Mouse (Mus musculus) gastrocnemius, postnatal 10 days (tissue): ENCODE results near the gene B020011L13Rik. TPM values are rescaled to one million over a fixed set of nuclear protein-coding genes. Genes with fewer than 3 reads are reported as not detected.
"Not testable (repeated sequence)": the region's sequence is repeated elsewhere in the genome, so short reads cannot be mapped to it uniquely, and the experiment has no call there.

ENCODE experiments used
- DNase-seq: peaks from one replicate; pipeline ENCODE4 v3.0.0; 2021; ENCODE audit warnings: mixed read lengths
- long read RNA-seq, 2 experiments: library from polyadenylated mRNA; stranded (forward); transcript quantifications; one replicate each; pipeline ENCODE4 v2.0.0; 2021
- total RNA-seq, 2 experiments: library from RNA; stranded (reverse); gene quantifications; 2 replicates each; pipeline ENCODE4 v1.2.3; 2021

The B020011L13Rik gene
- not detected for total RNA-seq
- long read RNA-seq, experiment 1, result 0 reads
- long read RNA-seq, experiment 2, result 0 reads

DNA sequence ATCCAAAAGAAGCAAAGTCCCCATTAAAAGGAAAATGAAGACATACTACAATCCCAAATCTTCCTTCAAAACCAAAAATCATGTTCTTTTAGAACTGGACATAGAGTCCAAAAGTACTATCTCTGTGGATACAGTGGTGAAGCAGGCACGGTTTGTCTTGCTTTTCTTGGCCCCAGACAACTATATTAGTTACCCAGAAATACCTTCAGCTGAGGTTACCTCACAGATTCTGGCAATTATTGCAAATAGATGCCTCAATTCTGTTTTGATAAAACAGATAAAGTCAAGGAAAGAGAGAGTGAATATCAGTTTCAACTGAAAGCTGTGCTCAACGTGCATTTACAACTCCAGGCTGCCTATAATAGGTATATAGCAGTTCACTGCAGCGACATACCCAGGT, at the start of gene B020011L13Rik:
TSS of gene B020011L13Rik (plus strand) at position 301 of the 400 bp plus-strand sequence.
- DNase-seq, result not testable (repeated sequence)

DNA sequence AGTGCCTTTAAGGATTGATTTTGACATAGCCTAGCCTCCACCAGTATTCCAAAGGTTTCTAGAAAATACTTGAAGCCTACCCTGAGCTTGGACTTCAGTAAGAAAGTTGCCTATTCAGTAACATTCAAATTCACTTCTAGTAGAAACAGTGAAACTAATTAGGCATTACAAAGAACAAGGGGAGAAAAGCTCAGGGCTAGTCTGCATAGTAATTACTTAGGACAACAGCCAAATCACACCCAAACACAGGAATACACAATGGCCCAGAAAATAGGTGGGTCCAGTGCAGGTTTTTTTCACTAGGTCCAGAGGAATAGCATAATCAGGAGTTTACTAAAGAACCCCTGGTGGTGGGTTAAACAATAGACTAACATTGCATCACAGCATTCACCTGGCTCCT, 35.3 kb downstream of the B020011L13Rik start:
- not testable (repeated sequence) for DNase-seq

DNA sequence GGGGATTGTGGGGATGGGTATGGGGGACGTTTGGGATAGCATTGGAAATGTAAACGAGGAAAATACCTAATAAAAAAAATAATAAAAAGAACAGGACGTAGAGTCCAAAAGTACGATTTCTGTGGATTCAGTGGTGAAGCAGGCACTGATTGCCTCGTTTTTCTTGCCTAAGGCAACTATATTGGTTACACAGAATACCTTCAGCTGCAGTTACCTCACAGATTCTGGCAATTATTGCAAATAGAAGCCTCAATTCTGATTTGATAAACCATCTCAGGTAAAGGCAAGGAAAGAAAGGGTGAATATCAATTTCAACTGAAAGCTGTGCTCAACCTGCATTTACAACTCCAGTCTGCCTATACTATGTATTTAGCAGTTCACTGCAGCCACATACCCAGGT, 48.8 kb downstream of the B020011L13Rik start, which contains the start of gene Gm28360:
TSS of gene Gm28360 (plus strand) at position 301 of the 400 bp plus-strand sequence.
- DNase-seq, result not testable (repeated sequence)

DNA sequence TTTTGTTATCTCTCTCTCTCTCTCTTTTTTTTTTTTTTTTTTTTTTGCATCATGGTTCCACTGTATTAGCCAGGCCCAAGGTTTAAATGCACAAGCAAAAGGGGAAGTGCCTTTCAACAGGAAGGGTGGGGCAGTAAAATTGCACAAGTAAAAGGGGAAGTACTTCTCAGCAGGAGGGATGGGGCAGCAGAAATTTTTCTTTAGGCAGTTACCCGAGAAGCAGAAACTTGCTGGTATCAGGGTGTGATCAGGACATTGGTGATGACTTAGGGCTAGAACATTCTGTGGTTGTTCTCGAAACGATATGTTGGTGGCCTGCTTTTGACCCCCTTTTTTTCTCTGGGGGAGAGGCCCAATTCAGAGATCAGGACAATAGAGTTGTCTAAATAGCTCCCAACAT, 70.8 kb downstream of the B020011L13Rik start:
- DNase-seq, result not testable (repeated sequence)

Other genes starting within 250 kb of the B020011L13Rik start
- not detected for gene Gm28363, start 84.0 kb upstream of the B020011L13Rik start, total RNA-seq
- not detected for gene Gm28360, start 48.9 kb downstream of the B020011L13Rik start, total RNA-seq
- not detected for gene Gm28168, start 146.9 kb downstream of the B020011L13Rik start, total RNA-seq
- not detected for gene Gm7145, start 184.8 kb downstream of the B020011L13Rik start, total RNA-seq